Mouse (Mus musculus): ENCODE data around the gene Gpam. TPM values are rescaled to one million over a fixed set of nuclear protein-coding genes. Genes with fewer than 3 reads are reported as not detected.

Gene Gpam
- polyA plus RNA-seq, 1 experiment from 2014 or later, result 24.7 TPM

- Histone ChIP-seq H3K9me3 (ENCODE audit: control insufficient read depth, low read length) (no peaks in the 10 kb centered on the region), H3K27ac (ENCODE audit: low read length) (no peak overlapping the region), H3K4me1 (replicated peaks; ENCODE audit: control insufficient read depth, insufficient read depth, low read length) (peaks cover 16% of the 10 kb centered on the region), H3K4me2 (ENCODE audit: low read length) (peak overlapping the region; percentile 97), H3K36me3 (ENCODE audit: control insufficient read depth, insufficient read depth) (peaks cover 4% of the 10 kb centered on the region; the same call in 1 of the 2 replicates), H3K9ac (replicated peaks; ENCODE audit: low read depth, low read length) (peak overlapping the region; percentile 92), H3K4me3 (replicated peaks; ENCODE audit: low read length) (peak overlapping the region; percentile 89), H3K27me3 (replicated peaks; ENCODE audit: control insufficient read depth, insufficient read depth, low read length) (no peaks in the 10 kb centered on the region)
- 82% methylated on average over 2 of the region's 2 CpGs for WGBS
- no peak for ATAC-seq
Observed at GRCm38 (mm10) chr19:55100227-55101140, 26.6 kb downstream of the Gpam start.

- H3K4me1 ChIP-seq (replicated peaks; ENCODE audit: control insufficient read depth, insufficient read depth, low read length), result peaks cover 16% of the 10 kb centered on the region
- peak overlapping the region; percentile 83 for H3K27ac ChIP-seq (ENCODE audit: low read length)
- no peaks in the 10 kb centered on the region for H3K27me3 ChIP-seq (replicated peaks; ENCODE audit: control insufficient read depth, insufficient read depth, low read length)
- ATAC-seq, result peak; percentile 96
- H3K36me3 ChIP-seq (ENCODE audit: control insufficient read depth, insufficient read depth), result peaks cover 4% of the 10 kb centered on the region; the same call in 1 of the 2 replicates
- WGBS, result under 1% methylated on average over 45 of the region's 69 CpGs
- peak overlapping the region; percentile 92 for H3K9ac ChIP-seq (replicated peaks; ENCODE audit: low read depth, low read length)
- H3K4me2 ChIP-seq (ENCODE audit: low read length), result peak overlapping the region; percentile 97
- peak overlapping the region; percentile 89 for H3K4me3 ChIP-seq (replicated peaks; ENCODE audit: low read length)
- H3K9me3 ChIP-seq (ENCODE audit: control insufficient read depth, low read length), result no peaks in the 10 kb centered on the region
Observed at GRCm38 (mm10) chr19:55099184-55100160, 27.6 kb downstream of the Gpam start.

- ATAC-seq, result peak; percentile 29
- Histone ChIP-seq H3K27ac (ENCODE audit: low read length) (peak overlapping the region; percentile 83), H3K9me3 (ENCODE audit: control insufficient read depth, low read length) (no peaks in the 10 kb centered on the region), H3K4me1 (replicated peaks; ENCODE audit: control insufficient read depth, insufficient read depth, low read length) (peaks cover 16% of the 10 kb centered on the region), H3K9ac (replicated peaks; ENCODE audit: low read depth, low read length) (peak overlapping the region; percentile 92), H3K36me3 (ENCODE audit: control insufficient read depth, insufficient read depth) (peaks cover 4% of the 10 kb centered on the region; the same call in 1 of the 2 replicates), H3K4me2 (ENCODE audit: low read length) (peak overlapping the region; percentile 97), H3K4me3 (replicated peaks; ENCODE audit: low read length) (peak overlapping the region; percentile 89), H3K27me3 (replicated peaks; ENCODE audit: control insufficient read depth, insufficient read depth, low read length) (no peaks in the 10 kb centered on the region)
- WGBS, result under 1% methylated on average over 30 of the region's 30 CpGs
Observed at GRCm38 (mm10) chr19:55098409-55099183, 28.4 kb downstream of the Gpam start.

- H3K9me3 ChIP-seq (ENCODE audit: control insufficient read depth, low read length), result no peaks in the 10 kb centered on the region
- no peak for ATAC-seq
- no peak overlapping the region for H3K9ac ChIP-seq (replicated peaks; ENCODE audit: low read depth, low read length)
- no peak overlapping the region for H3K4me3 ChIP-seq (replicated peaks; ENCODE audit: low read length)
- peaks cover 4% of the 10 kb centered on the region; the same call in 1 of the 2 replicates for H3K36me3 ChIP-seq (ENCODE audit: control insufficient read depth, insufficient read depth)
- no peak overlapping the region for H3K4me2 ChIP-seq (ENCODE audit: low read length)
- H3K27ac ChIP-seq (ENCODE audit: low read length), result no peak overlapping the region
- 85% methylated on average over 9 of the region's 9 CpGs for WGBS
- no peaks in the 10 kb centered on the region for H3K27me3 ChIP-seq (replicated peaks; ENCODE audit: control insufficient read depth, insufficient read depth, low read length)
- H3K4me1 ChIP-seq (replicated peaks; ENCODE audit: control insufficient read depth, insufficient read depth, low read length), result peaks cover 16% of the 10 kb centered on the region
Observed at GRCm38 (mm10) chr19:55097396-55097967, 29.6 kb downstream of the Gpam start.

GRCm38 (mm10) chr19:55096666-55097065, 30.4 kb downstream of the Gpam start:
- ATAC-seq, result no peak
- peaks cover 4% of the 10 kb centered on the region; the same call in 1 of the 2 replicates for H3K36me3 ChIP-seq (ENCODE audit: control insufficient read depth, insufficient read depth)
- H3K4me2 ChIP-seq (ENCODE audit: low read length), result no peak overlapping the region
- WGBS, result 83% methylated on average over 4 of the region's 4 CpGs
- no peaks in the 10 kb centered on the region for H3K27me3 ChIP-seq (replicated peaks; ENCODE audit: control insufficient read depth, insufficient read depth, low read length)
- no peaks in the 10 kb centered on the region for H3K9me3 ChIP-seq (ENCODE audit: control insufficient read depth, low read length)
- H3K4me1 ChIP-seq (replicated peaks; ENCODE audit: control insufficient read depth, insufficient read depth, low read length), result peaks cover 16% of the 10 kb centered on the region
- H3K9ac ChIP-seq (replicated peaks; ENCODE audit: low read depth, low read length), result no peak overlapping the region
- H3K27ac ChIP-seq (ENCODE audit: low read length), result no peak overlapping the region
- no peak overlapping the region for H3K4me3 ChIP-seq (replicated peaks; ENCODE audit: low read length)

- H3K27ac ChIP-seq (ENCODE audit: low read length), result no peak overlapping the region
- peaks cover 6% of the 10 kb centered on the region; the same call in 1 of the 2 replicates for H3K36me3 ChIP-seq (ENCODE audit: control insufficient read depth, insufficient read depth)
- no peaks in the 10 kb centered on the region for H3K27me3 ChIP-seq (replicated peaks; ENCODE audit: control insufficient read depth, insufficient read depth, low read length)
- H3K9ac ChIP-seq (replicated peaks; ENCODE audit: low read depth, low read length), result no peak overlapping the region
- no peak for ATAC-seq
- no peaks in the 10 kb centered on the region for H3K9me3 ChIP-seq (ENCODE audit: control insufficient read depth, low read length)
- 89% methylated on average over 7 of the region's 7 CpGs for WGBS
- H3K4me3 ChIP-seq (replicated peaks; ENCODE audit: low read length), result no peak overlapping the region
- H3K4me1 ChIP-seq (replicated peaks; ENCODE audit: control insufficient read depth, insufficient read depth, low read length), result peaks cover 16% of the 10 kb centered on the region
- H3K4me2 ChIP-seq (ENCODE audit: low read length), result no peak overlapping the region
Observed at GRCm38 (mm10) chr19:55095547-55095946, 31.5 kb downstream of the Gpam start.

GRCm38 (mm10) chr19:55091602-55092413, 35.2 kb downstream of the Gpam start:
- Histone ChIP-seq H3K4me2 (ENCODE audit: low read length) (no peak overlapping the region), H3K36me3 (ENCODE audit: control insufficient read depth, insufficient read depth) (peaks cover 16% of the 10 kb centered on the region), H3K9me3 (ENCODE audit: control insufficient read depth, low read length) (no peaks in the 10 kb centered on the region), H3K27me3 (replicated peaks; ENCODE audit: control insufficient read depth, insufficient read depth, low read length) (no peaks in the 10 kb centered on the region), H3K4me3 (replicated peaks; ENCODE audit: low read length) (no peak overlapping the region), H3K4me1 (replicated peaks; ENCODE audit: control insufficient read depth, insufficient read depth, low read length) (no peaks in the 10 kb centered on the region), H3K9ac (replicated peaks; ENCODE audit: low read depth, low read length) (no peak overlapping the region), H3K27ac (ENCODE audit: low read length) (no peak overlapping the region)
- WGBS, result 77% methylated on average over 17 of the region's 17 CpGs
- ATAC-seq, result no peak

GRCm38 (mm10) chr19:55090885-55091284, 36.2 kb downstream of the Gpam start:
- Histone ChIP-seq H3K27ac (ENCODE audit: low read length) (no peak overlapping the region), H3K4me3 (replicated peaks; ENCODE audit: low read length) (no peak overlapping the region), H3K4me2 (ENCODE audit: low read length) (no peak overlapping the region), H3K4me1 (replicated peaks; ENCODE audit: control insufficient read depth, insufficient read depth, low read length) (no peaks in the 10 kb centered on the region), H3K9me3 (ENCODE audit: control insufficient read depth, low read length) (no peaks in the 10 kb centered on the region), H3K9ac (replicated peaks; ENCODE audit: low read depth, low read length) (no peak overlapping the region), H3K27me3 (replicated peaks; ENCODE audit: control insufficient read depth, insufficient read depth, low read length) (no peaks in the 10 kb centered on the region), H3K36me3 (ENCODE audit: control insufficient read depth, insufficient read depth) (peaks cover 14% of the 10 kb centered on the region)
- WGBS, result 91% methylated on average over 12 of the region's 12 CpGs
- ATAC-seq, result no peak
